Mouse (Mus musculus): Measurements from ENCODE around the gene 6430548M08Rik.

GRCm38 (mm10) chr8:120202546-120202945 is 88.6 kb downstream of the 6430548M08Rik start:
- no peak for TF ChIP-seq CTCF (IDR thresholded peaks at IDR 0.05; ENCODE audit: low read depth, low read length)
- no peak for TF ChIP-seq POLR2A (IDR thresholded peaks at IDR 0.05; ENCODE audit: borderline replicate concordance, low read depth, low read length)
